Mouse (Mus musculus) lung, adult 2 months (tissue): ENCODE measurements at regions not wholly inside any gene's neighbourhood (a gene's known extent, or its start where the extent isn't known, plus 50 kb on each side); places are given as distances from the start of the nearest gene placed in this dataset.

ENCODE experiments used
- CTCF ChIP-seq: fragments of 200-500 bp; IDR thresholded peaks from 2 replicates; pipeline ENCODE4 v1.5.1; 2011; ENCODE audit warnings: mild to moderate bottlenecking, low read length, control low read depth; ENCODE audit not compliant: insufficient read depth
- POLR2A ChIP-seq: fragments of 200-500 bp; IDR thresholded peaks from 2 replicates; pipeline ENCODE4 v1.6.1; 2011; ENCODE audit warnings: low read depth, mild to moderate bottlenecking, control low read depth, low read length, borderline replicate concordance; ENCODE audit errors: extremely low read depth

DNA sequence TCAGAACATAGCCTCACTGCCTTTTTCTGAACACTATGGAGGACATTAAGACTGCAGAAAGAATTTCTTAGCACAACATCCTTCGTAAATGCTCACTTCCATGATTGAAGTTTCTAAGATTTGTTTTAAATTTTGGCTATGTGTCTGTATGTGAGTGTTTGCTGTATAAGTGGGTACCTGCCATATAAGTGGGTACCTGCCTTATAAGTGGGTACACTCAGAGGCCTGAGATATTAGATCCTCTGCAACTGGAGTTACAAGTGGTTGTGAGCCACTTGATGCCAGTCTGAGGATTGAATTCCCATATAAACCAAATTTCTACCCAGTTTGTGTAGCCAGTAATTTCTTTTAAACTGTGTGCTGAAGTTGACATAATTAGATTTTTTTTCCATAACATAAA, 67.8 kb downstream of the Foxa2 start:
- TF ChIP-seq POLR2A, result no peak
- TF ChIP-seq CTCF, result no peak
